Mouse (Mus musculus) spleen, adult 2 months (tissue): Measurements from ENCODE around the gene Grid1.

Experiments used
- CTCF ChIP-seq: fragments of 200-500 bp; IDR thresholded peaks from 2 replicates; pipeline ENCODE4 v1.5.1; 2011; ENCODE audit warnings: mild to moderate bottlenecking, inconsistent platforms; ENCODE audit not compliant: insufficient read depth, insufficient read length, insufficient replicate concordance; ENCODE audit errors: extremely low read depth
- POLR2A ChIP-seq: fragments of 200-500 bp; IDR thresholded peaks from 2 replicates; pipeline ENCODE4 v1.6.1; 2011; ENCODE audit warnings: low read depth, low read length, inconsistent platforms

DNA sequence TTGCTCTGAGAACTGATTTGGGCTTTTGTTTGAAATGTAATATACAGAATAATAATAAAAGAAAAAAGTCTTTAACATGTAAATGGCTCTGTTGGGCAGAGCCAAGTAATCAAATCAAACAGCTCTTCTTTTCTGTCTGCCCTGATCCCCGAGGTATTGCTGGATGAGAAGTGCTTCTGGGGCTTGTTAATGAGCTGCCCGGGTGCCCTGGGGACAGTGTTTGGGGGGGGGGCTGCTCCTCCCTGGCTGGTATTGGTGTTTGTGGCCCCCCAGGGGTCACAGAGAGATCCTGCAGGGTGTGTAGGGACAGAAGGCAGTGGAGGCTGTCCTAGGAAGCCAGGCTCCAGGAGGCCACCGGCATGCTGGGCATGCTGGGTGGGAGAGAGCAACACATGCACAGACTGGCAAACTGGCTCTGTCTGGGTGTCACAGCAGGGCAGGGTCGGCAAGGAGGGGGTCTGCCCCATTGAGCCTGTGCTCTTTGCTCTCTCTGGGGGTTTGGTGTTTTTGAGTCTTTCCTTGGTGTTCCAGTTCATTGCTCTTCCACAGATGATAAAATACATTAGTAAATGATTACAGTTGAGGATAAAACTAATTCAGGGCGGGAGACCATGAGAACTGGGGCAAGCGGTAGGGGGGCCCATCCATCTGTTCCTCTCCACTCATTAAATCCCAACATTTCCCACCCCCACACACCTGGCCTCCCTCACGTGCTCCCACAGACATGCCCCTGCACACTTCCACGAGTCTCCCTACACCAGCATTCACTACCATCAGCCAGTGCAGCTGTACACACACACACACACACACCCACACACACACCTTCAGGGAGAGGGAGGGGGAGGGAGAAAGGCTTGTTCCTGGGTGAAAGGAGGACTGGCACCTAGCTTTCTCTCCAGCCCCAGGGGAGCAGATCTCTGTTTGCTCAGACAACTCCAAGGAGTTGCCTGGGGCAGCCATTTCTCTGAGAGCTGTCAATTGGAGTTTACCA is 60.8 kb downstream of the Grid1 start:
- TF ChIP-seq CTCF = no peak
- TF ChIP-seq POLR2A = no peak
